Mouse (Mus musculus) cerebellum, adult 9-11 months (tissue): Measurements from ENCODE around the gene Vmn2r120.
"Not testable (repeated sequence)": the region's sequence is repeated elsewhere in the genome, so short reads cannot be mapped to it uniquely, and the experiment has no call there.

Experiments
- DNase-seq: peaks from one replicate; pipeline ENCODE4 v3.0.0; 2022

The Vmn2r120 gene

DNA sequence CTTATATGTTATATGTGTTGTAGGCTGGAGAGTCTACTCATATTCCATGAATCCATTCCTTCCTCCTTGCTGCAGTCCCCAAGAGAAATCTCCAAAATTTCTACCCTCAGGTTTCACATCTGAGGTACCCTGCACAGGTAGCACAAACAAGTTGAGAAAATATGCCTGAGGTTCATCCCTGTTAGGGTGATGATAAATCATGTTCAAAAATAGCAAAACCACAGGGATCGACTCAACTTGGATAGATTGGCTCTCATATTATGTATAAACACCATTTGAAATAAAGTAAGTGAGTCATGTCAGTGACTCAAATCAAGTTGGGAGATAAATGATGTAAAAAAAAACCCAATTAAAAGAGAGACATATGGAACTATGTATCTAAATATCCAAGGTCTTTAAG is at the start of gene Vmn2r120:
Gene Vmn2r120 (minus strand): TSS at position 101 of the 400 bp plus-strand sequence.
- DNase-seq, result no peak

- DNase-seq, result not testable (repeated sequence)
These were observed 42.0 kb upstream of the Vmn2r120 start for GRCm38 (mm10) chr17:57587273-57587672.

DNA sequence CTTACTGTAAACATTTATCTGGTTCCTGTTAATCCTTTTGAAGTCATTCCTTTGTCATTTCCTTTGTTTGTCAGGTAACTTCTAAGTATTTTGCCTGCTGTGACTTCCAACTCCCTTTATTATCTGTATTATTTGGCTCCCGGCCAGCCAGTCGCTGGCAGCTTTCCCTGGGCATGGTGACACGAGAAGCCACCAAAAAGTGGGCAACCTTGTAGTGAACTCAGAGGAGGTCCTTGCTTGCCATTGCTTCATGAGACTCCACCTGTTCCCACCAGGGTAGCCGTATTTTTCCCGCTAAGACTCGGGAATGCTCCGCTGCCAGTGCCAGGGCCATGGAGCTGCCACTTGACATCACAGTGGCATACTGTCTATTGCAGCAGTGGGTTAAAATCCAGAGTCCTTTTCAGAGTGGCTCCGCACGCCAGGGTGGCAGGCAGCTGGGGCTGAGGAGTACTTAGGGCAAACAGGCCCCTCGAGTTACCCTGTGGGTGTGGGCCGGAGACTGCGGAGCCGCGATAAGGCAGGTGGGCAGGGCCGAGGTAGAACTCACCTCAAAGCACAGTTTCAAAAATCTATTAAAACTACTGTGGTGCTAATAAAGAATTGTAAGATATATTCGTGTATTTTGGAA is 28.9 kb upstream of the Vmn2r120 start:
- no peak for DNase-seq
